Mouse (Mus musculus): ENCODE measurements around the gene Olfr1329.
A peak's percentile ranks its signal among the peaks of the same experiment; 100 is the strongest.
"Not testable (repeated sequence)": the region's sequence is repeated elsewhere in the genome, so short reads cannot be mapped to it uniquely, and the experiment has no call there.

Olfr1329 gene

DNA sequence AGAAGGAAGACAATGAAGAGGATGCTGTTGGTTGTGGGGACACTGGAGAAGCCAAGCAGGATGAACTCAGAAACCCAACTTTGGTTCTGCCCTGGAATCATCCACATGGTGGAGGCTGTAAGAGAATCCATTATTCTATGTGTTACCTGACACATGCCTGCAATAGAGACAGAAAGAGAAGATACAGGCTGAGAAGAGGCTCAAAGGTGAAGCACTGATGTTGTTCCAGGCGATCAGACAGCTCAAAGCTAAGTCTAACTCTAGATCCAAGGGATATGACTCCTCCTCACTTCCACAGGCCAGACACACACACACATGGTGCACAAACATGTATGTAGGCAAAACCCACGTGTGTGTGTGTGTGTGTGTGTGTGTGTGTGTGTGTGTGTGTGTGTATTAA lies at the start of gene Olfr1329:
Olfr1329 (minus strand) TSS at position 101 of the 400 bp plus-strand sequence.
- DNase-seq (ENCODE audit: low spot score in 2 of 2): not testable (repeated sequence)

DNA sequence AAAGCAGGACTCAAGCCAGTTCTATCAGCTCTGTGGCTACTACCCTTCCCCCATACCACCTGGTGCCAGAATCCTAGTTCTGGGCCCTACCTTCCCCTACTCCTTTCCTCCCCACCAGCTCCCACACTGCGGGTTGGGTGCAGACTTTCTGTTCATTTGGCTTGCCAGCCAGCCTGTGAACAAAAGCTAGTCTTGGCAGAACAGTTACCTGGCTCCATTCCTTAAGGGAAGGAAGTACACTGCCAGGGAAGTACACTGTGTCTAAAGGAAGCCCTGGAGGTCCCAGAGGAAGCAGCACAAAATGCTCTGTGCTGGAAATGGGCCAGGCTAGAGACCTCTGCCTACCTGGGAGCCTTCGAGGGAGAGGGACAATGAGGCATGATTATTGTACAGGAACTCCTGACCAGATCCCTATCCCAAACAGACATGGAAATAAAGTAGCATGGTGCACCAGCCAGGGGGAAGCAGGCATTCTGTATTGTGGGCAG lies 43.9 kb upstream of the Olfr1329 start, which contains the start of gene Lao1:
Lao1 (plus strand) TSS at position 438 of the 488 bp plus-strand sequence.
- DNase-seq (ENCODE audit: low spot score in 2 of 2): peak in 1 of 2 experiments; percentile 13

DNA sequence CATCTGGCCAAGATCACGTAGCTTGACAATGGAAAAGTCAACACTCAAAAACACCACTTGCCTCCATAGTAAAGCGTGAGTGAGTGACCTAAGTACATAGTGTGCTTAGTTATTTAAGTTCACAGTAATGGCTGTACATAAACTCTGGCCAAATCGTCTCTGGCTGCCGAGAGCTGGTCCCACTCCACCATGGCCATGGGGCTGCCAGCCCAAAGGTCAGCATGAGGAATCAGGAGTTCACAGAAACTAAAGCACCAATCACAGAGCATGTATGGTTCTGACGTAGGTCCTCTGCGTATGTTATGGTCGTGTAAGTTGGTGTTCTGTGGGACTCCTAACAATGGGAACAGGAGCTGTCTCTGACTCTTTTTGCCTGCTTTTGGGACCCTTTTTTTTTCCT lies 41.5 kb upstream of the Olfr1329 start:
- DNase-seq (ENCODE audit: low spot score in 2 of 2): no peak

DNA sequence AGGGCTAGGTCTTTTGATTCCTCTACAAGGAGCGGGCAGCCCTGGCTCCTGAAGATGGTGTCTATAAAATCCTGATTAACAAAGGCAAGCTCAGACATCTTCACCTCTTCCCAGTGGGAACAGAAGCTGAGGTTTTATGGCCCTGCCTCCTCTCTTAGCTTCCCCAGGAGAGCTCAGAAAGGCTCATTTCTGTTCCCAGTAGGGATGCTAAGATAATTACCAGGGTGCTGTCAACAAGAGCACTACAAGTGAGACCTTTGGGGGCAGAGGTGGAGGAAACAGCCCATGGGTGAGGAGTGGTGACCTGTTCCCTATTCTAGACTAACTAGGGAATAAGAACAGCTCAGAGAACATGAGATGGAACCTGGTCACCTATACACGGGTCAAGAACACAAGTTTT lies 21.2 kb upstream of the Olfr1329 start, which contains the start of gene Olfr1328:
Olfr1328 (minus strand) TSS at position 101 of the 400 bp plus-strand sequence.
- no peak for DNase-seq (ENCODE audit: low spot score in 2 of 2)

DNA sequence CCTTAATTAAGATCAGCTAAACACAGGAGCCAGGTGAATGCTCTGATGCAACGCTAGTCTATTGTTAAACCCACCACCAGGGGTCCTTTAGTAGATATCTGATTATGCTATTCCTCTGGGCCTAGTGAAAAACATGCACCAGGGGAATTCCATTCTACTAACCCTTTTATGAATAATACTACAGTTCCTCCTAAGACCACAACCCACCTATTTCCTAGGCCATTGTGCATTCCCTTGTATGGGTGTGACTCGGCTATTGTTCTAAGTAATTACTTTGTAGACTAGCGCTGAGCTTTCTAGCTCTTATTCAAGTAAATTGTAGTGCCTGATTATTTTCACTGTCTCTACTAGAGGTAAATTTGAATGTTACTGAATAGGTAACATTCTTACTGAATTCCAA lies 14.1 kb upstream of the Olfr1329 start:
- not testable (repeated sequence) for DNase-seq (ENCODE audit: low spot score in 2 of 2)

DNA sequence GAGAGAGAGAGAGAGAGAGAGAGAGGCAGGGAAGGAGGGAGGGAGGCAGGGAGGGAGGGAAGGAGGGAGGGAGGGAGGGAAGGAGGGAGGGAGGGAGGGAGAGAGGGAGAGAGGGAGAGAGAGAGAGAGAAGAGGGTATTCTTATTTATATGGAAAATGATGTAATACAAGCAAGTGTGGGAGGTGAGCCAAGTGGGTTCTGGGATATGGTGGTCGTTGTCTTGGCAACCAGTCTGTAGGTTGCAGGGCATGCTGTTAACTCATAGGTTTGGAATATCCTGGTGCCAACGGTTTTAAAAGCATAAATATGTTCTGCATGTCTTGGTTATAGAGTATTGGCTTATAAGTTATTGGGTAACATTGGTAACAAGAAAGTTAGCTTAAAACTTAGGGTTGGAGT lies 15.3 kb downstream of the Olfr1329 start:
- no peak for DNase-seq (ENCODE audit: low spot score in 2 of 2)

DNA sequence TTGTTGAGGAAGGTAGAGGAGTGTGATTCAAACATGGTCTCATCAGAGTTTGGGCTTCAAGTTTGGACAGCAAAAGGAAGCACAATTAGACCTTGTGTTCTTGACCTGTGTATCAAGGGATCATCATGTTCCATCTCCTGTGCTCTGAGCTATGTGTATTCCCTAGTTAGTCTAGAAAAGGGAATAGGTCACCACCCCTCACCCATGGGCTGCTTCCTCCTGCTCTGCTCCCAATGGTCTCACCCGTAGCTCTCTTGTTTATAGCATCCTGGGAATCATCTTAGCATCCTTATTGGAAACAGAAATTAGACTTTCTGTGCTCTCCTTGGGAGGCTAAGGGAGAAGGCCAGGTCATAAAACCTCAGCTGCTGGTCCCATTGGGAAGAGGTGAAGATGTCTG lies 29.0 kb downstream of the Olfr1329 start, which contains the start of gene Olfr1330:
Olfr1330 (plus strand) TSS at position 301 of the 400 bp plus-strand sequence.
- no peak for DNase-seq (ENCODE audit: low spot score in 2 of 2)

DNA sequence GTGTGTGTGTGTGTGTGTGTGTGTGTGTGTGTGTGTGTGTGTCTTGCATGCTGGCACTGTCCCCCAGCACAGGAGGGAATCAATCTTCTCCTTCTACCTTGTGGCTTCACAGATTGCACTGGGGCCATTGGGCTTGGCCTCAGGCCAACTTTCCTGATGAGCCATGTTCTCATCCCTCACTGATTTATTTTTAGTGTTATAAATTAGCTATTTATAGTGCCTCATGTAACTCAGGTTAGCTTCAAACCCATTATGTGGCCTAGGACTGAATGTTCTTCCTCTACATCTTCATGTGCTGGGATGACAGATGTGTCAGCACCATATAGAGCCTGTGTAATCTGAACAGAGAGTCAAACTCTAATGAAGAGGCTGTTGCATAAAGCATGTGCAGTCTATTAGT lies 49.7 kb downstream of the Olfr1329 start:
- DNase-seq (ENCODE audit: low spot score in 2 of 2): no peak

All from left cerebral cortex, adult 9 months (tissue).